Comparison of ENCODE assay signal across 29 mouse cellular contexts in genomic region chr11:49663310-49663709, GRCm38 (mm10). TPM values are rescaled to one million over a fixed set of nuclear protein-coding genes. Genes with fewer than 3 reads are reported as not detected.
A peak's percentile ranks its signal among the peaks of the same experiment; 100 is the strongest.
DNase-seq lines count a peak whose midpoint lies in the region; ATAC-seq and TF ChIP-seq lines count a peak whose summit lies in the region.
"Had no signal": no experiment of that assay in that cellular context is flagged by ENCODE, and none has a peak within 500 bp of the region (broad histone marks: within the 10 kb centered on the region; RNA-seq: fewer than 3 reads in every experiment).

Gene Scgb3a1 (plus strand): TSS chr11:49663610.

- no peak for TF ChIP-seq CTCF in forebrain, postnatal 0 days (IDR thresholded peaks at IDR 0.05; ENCODE audit: low read depth)
- TF ChIP-seq CTCF in testis, adult 2 months (IDR thresholded peaks at IDR 0.05; ENCODE audit: control insufficient read depth, insufficient read depth, insufficient replicate concordance, low read depth, low read length), result no peak

- H3K27ac ChIP-seq in forebrain, embryonic 14.5 days (ENCODE audit: low read depth, low read length), result no peak within 1 kb of the TSS
- H3K27ac ChIP-seq in forebrain, postnatal 0 days (ENCODE audit: low read depth, low read length), result no peak within 1 kb of the TSS
- H3K27ac ChIP-seq in testis, adult 2 months (ENCODE audit: control insufficient read depth, insufficient read depth, low read depth, low read length), result no peak within 1 kb of the TSS
- H3K27ac ChIP-seq: hindbrain, embryonic 12.5 days; layer of hippocampus, adult 2 months; liver, embryonic 13.5 days; neural tube, embryonic 12.5 days; stomach, embryonic 15.5 days had no signal

- H3K4me1 ChIP-seq in forebrain, embryonic 14.5 days (ENCODE audit: control insufficient read depth, insufficient read depth, low read length), result no peaks in the 10 kb centered on the region
- H3K4me1 ChIP-seq in forebrain, postnatal 0 days (ENCODE audit: insufficient read depth), result no peaks in the 10 kb centered on the region
- peaks cover 2% of the 10 kb centered on the region; the same call in 1 of the 2 replicates for H3K4me1 ChIP-seq in testis, adult 2 months (ENCODE audit: control insufficient read depth, insufficient read depth, low read length)
- H3K4me1 ChIP-seq: hindbrain, embryonic 12.5 days; neural tube, embryonic 12.5 days; stomach, embryonic 15.5 days had no signal

- no peak for DNase-seq in forebrain, embryonic 14.5 days (ENCODE audit: low spot score)
- no peak for DNase-seq in forebrain, postnatal 0 days
- DNase-seq in lung, postnatal 36 days, result peak; percentile 19
- DNase-seq in lung, postnatal 10 days, result no peak
- DNase-seq in testis, postnatal 14 days (ENCODE audit: low spot score), result no peak
- no peak for DNase-seq in embryo, embryonic 10 days (ENCODE audit: low spot score)
- no peak for DNase-seq in heart, postnatal 25 days (ENCODE audit: low spot score)
- DNase-seq: adrenal gland, postnatal 25 days; cerebellum, adult 8-10 months; cerebellum, postnatal 36 days; gastrocnemius, postnatal 14 days; heart, adult 18-20 months; heart, postnatal 10 days; kidney, adult 9 months; kidney, postnatal 14 days; liver, embryonic 13.5 days; lung, embryonic 14.5 days had no signal

- no peaks in the 10 kb centered on the region for H3K27me3 ChIP-seq in forebrain, embryonic 14.5 days (replicated peaks; ENCODE audit: control insufficient read depth, insufficient read depth, low read length)
- no peaks in the 10 kb centered on the region for H3K27me3 ChIP-seq in forebrain, postnatal 0 days (ENCODE audit: insufficient read depth, low read length)
- H3K27me3 ChIP-seq in testis, adult 2 months (ENCODE audit: control insufficient read depth, insufficient read depth, low read length), result no peaks in the 10 kb centered on the region
- H3K27me3 ChIP-seq: heart, embryonic 12.5 days; hindbrain, embryonic 12.5 days; liver, embryonic 13.5 days; neural tube, embryonic 12.5 days; stomach, embryonic 15.5 days had no signal

- H3K4me2 ChIP-seq in forebrain, embryonic 14.5 days (ENCODE audit: low read length), result no peak within 1 kb of the TSS
- H3K4me2 ChIP-seq in forebrain, postnatal 0 days (ENCODE audit: low read depth), result no peak within 1 kb of the TSS
- H3K4me2 ChIP-seq: heart, embryonic 12.5 days; hindbrain, embryonic 12.5 days; liver, embryonic 13.5 days; lung, embryonic 14.5 days; neural tube, embryonic 12.5 days; stomach, embryonic 15.5 days had no signal

- peaks cover under 1% of the 10 kb centered on the region; the same call in 1 of the 2 replicates for H3K36me3 ChIP-seq in forebrain, embryonic 14.5 days (ENCODE audit: control insufficient read depth, insufficient read depth, low read length)
- peaks cover under 1% of the 10 kb centered on the region; the same call in 1 of the 2 replicates for H3K36me3 ChIP-seq in forebrain, postnatal 0 days (ENCODE audit: insufficient read depth)
- no peaks in the 10 kb centered on the region for H3K36me3 ChIP-seq in testis, adult 2 months (ENCODE audit: control insufficient read depth, insufficient read depth, low read length)
- H3K36me3 ChIP-seq: stomach, embryonic 15.5 days had no signal

- H3K9me3 ChIP-seq in forebrain, embryonic 14.5 days (replicated peaks; ENCODE audit: control insufficient read depth, low read length), result no peaks in the 10 kb centered on the region
- H3K9me3 ChIP-seq in forebrain, postnatal 0 days (ENCODE audit: low read length), result no peaks in the 10 kb centered on the region
- H3K9me3 ChIP-seq: heart, embryonic 12.5 days; hindbrain, embryonic 12.5 days; liver, embryonic 13.5 days; neural tube, embryonic 12.5 days; stomach, embryonic 15.5 days had no signal

- ATAC-seq in forebrain, embryonic 14.5 days, result peak; percentile 8; the same call in 1 of the 2 replicates
- ATAC-seq in forebrain, postnatal 0 days, result no peak

- 85% methylated on average over 5 of the region's 5 CpGs for WGBS in forebrain, embryonic 14.5 days
- 89% methylated on average over 5 of the region's 5 CpGs for WGBS in forebrain, postnatal 0 days

- intact Hi-C loops in heart, postnatal 25 days (cut with DNase I), result no loop called here

- H3K9ac ChIP-seq in forebrain, embryonic 14.5 days (ENCODE audit: low read length), result no peak within 1 kb of the TSS
- no peak within 1 kb of the TSS for H3K9ac ChIP-seq in forebrain, postnatal 0 days
- H3K9ac ChIP-seq: heart, embryonic 12.5 days; hindbrain, embryonic 12.5 days; liver, embryonic 13.5 days; lung, embryonic 14.5 days; neural tube, embryonic 12.5 days; stomach, embryonic 15.5 days had no signal

- H3K4me3 ChIP-seq in forebrain, embryonic 14.5 days (ENCODE audit: low read depth, low read length), result no peak within 1 kb of the TSS
- no peak within 1 kb of the TSS for H3K4me3 ChIP-seq in forebrain, postnatal 0 days (ENCODE audit: low read depth, low read length)
- H3K4me3 ChIP-seq in testis, adult 2 months (ENCODE audit: control insufficient read depth, low read depth, low read length), result peak within 1 kb of the TSS; percentile 6
- H3K4me3 ChIP-seq: heart, embryonic 12.5 days; hindbrain, embryonic 12.5 days; layer of hippocampus, adult 2 months; liver, embryonic 13.5 days; neural tube, embryonic 12.5 days; stomach, embryonic 15.5 days had no signal

- no peak for TF ChIP-seq POLR2A in testis, adult 2 months (IDR thresholded peaks at IDR 0.05; ENCODE audit: control insufficient read depth, low read depth, low read length)

RNA-seq across cellular contexts. Expression of gene Scgb3a1, which starts in this region (rescaled TPM):
- polyA plus RNA-seq in forebrain, embryonic 14.5 days (2014; fragmentation: Nextera tagmentation; extraction: Ambion mirVana), result not detected in 2 replicates
- 2.7 TPM in 1 of 2 replicates, not detected in the other for total RNA-seq in forebrain, postnatal 0 days (2014; rRNA removed)
- polyA plus RNA-seq in forebrain, postnatal 0 days (2015; fragmentation: Nextera tagmentation; extraction: Ambion mirVana), result 0.44 TPM in 1 of 2 replicates, not detected in the other
- polyA plus RNA-seq in testis, adult 2 months (2012; rRNA removed), result 0.38 TPM in 1 of 2 replicates, not detected in the other
- 1 to 10 TPM; 1.2 to 1.4 TPM for total RNA-seq in heart, postnatal 25 days (2021)
- total RNA-seq: adrenal gland, postnatal 25 days; gastrocnemius, postnatal 14 days; layer of hippocampus, adult 2 months; megakaryocyte progenitor cell, adult 5-6 weeks; monocyte, adult 5-6 weeks had no signal
- polyA plus RNA-seq: brain, embryonic 14.5 days; embryonic facial prominence, embryonic 14.5 days; forebrain, embryonic 16.5 days; hindbrain, embryonic 12.5 days; limb, embryonic 14.5 days; liver, embryonic 13.5 days; lung, embryonic 14.5 days; neural tube, embryonic 12.5 days; stomach, embryonic 15.5 days had no signal

Comparison
In these comparisons a context has a peak if more than half of its experiments do, and no peak if none do; other contexts are left out.
1. Peak in ATAC-seq in forebrain, embryonic 14.5 days; RNA of the gene not detected or under 1 TPM.